Mouse (Mus musculus) telencephalon, adult 2 months (tissue): ENCODE data around the gene Pak6.

Experiments
- DNase-seq: peaks from one replicate; pipeline ENCODE4 v3.0.0-alpha.2; 2011; ENCODE audit warnings: low read depth, low spot score

Gene Pak6

DNA sequence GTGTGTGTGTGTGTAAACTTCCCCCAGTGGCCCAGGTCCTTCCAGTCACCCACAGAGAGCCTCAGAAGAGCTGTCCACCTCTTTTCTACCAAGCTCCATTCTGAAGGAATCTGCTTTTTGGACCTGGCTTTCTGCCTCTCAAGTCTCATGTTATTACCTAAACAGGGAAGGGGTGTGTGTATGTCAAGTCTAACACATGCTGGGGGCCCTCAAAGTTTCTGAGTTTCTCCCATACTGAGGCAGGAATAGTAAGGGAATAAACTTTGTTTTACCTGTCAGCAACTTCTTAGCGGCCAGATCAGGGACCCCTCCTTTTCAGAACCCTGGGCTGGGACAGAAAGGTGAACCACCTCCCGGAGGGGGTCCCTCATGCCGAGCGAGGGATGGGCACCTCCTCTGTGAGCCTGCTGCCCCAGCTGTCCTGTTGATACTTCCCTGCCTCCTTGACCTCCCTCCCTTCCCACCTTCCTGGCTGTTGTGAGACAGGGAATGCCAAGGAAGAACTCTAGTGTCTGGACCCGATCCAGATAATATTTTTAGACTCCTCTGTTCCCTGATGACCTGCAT lies 34.3 kb downstream of the Pak6 start:
- DNase-seq, result no peak

DNA sequence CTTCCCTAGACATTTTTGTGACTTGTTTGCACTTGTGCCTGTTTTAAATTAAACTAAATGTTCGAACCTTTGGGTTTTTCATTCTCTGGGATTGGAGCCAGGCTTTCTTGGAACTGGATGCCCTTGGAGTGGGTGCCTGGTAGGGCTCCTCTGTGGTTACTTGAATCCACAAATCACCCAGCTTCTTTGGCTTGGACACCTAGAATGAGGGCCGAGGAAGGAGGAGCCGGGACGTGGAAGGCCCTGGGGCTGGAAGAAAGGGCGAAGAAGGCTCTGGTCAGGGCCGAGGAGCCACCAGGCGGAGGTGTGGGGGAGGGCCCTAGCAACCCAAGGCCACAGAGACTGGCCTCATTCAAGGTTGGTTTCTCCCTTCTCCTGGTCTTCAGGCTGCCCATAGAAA lies 34.9 kb downstream of the Pak6 start:
- DNase-seq, result no peak

DNA sequence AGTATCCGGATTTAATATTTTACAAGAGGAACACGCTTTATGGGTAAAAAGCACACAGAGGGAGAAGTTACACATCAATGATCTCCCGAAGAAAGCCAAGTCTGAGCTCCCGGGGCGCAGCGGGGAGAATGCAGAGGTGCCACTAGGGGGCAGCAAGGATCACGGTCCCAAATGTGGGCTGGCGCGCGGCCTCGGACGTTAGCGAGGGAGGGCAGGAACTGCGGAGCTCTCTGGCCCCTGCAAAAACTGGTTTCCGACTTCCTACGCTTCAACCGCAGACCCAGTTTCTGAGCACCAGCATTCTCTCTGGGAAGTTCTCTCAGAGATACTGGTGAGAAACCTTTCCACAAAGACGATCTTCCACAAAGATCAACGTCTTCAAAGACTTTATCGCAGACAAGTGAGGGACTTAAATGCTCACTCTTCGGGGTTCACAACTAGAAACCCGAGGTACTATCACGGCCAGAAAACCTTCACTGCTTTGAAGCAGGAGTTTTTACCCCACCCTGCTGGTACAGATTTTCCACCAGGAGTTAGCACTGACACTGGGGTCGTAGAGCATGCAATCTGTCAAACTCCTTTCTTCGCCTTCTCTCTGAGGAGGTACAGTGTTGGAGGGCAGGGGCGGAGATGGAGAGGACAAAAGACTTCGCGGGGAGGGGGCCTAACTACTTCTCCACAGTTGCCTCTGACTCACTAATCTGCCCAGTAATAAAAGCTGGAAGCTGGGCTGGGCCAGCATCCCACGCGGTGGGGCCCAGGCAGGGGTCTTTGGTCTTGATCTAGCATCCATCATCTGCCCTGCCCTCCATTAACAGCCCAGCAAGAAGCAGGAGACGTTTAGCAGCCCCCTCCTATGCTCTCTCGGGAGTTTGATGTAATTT lies 37.3 kb downstream of the Pak6 start:
- DNase-seq, result no peak

DNA sequence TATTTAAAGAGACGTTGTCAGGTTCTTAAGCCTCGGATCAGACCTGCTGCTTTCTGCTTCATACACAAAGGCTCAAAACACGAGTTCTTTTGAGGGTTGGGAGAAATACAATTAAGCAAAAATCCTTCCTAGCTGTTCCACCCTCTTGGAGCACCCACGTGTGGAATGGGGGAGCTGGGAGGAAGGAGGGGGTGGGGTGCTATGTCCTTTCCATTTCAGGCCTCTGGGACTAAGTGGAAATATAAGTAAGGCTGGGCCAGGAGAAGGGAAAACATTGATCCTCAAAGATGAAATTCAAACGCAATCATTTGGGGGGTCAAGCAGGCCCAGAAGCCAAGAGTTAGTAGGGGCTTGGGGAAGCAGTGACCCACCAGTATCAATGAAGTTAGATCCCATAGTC lies 38.1 kb downstream of the Pak6 start:
- no peak for DNase-seq

DNA sequence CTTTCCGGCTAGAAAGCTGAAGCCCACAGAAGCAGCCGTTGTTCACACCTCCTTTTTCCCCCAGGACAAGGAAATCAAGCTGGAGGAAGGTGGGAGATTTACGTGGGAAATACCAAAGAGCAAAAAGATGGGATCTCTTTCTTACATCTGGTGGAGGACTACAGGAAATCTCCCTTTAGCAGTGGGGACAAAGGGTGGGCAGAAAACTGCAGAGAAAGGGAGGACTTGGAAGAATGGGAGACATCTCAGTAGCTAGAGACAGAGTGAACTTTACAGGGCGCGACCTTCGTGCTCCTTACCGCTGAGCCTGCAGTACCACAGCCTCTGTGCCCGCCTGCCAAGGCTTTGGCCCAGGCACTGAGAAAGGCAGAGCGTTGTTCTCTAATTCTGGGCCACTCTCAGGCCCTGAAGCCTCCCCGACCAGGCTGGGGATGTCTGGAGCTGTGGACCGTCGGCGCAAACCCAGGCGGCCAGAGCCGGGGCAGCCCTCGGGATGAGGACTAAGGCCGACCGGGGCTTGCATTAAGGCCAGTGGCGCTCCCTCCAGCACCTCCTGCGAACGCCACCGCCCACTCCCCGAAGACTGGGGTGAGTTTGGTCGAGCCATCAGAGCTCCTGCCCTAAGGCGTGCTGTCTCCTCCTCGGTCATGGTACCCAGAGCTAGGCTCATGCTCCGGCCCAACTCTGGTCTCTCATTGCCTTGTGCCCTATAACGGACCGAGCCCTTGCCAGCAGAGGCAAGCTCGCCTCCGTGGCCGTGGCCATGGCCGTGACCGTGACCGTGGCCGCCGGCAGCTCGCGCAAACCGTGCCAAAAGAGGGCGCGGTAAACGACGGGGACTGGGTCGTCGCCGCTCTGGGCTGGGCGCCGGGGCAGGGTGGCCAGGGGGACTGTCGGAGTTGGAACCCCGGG lies 39.1 kb downstream of the Pak6 start:
- DNase-seq, result no peak

DNA sequence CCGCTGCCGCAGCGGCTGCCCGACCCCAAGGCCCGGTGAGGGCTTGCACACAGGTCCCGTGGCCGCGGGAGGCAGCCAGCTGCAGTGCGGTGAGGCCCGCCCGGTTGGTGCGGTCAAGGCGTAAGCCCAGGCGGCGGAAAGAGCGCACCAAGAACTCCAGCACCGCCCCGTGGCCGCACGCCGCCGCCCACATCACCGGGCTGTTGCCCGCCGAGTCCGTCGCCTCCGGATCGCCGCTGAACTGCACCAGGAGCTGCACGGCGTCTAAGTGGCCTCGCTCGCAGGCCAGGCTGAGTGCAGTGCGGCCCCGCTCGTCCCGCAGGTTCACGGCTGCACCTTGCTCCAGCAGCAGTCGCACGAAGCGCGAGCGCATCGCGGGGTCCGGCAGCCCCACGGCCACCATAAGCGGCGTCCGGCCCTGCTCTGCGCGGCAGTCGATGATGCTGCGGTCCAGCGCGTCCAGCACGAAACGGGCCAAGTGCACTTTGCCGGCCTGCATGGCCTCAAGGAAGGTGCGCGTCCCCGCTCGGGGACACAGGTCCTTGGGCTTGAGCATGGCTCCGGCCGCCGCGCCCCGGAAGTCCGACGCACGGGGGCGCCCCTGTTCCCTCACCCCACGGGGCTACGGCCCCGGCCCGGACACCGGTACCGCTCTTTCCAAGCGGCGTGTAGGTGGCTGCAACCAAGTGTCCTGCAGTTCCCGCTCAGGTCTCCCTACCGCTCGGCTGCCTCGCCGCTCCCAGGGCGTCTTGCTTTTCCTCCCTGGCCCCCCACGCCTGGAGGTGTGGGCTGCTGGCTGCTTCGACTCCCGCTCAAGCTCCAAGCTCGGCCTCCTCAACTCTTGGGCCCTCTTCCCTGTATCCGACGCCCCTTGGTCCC lies 40.0 kb downstream of the Pak6 start:
- no peak for DNase-seq

DNA sequence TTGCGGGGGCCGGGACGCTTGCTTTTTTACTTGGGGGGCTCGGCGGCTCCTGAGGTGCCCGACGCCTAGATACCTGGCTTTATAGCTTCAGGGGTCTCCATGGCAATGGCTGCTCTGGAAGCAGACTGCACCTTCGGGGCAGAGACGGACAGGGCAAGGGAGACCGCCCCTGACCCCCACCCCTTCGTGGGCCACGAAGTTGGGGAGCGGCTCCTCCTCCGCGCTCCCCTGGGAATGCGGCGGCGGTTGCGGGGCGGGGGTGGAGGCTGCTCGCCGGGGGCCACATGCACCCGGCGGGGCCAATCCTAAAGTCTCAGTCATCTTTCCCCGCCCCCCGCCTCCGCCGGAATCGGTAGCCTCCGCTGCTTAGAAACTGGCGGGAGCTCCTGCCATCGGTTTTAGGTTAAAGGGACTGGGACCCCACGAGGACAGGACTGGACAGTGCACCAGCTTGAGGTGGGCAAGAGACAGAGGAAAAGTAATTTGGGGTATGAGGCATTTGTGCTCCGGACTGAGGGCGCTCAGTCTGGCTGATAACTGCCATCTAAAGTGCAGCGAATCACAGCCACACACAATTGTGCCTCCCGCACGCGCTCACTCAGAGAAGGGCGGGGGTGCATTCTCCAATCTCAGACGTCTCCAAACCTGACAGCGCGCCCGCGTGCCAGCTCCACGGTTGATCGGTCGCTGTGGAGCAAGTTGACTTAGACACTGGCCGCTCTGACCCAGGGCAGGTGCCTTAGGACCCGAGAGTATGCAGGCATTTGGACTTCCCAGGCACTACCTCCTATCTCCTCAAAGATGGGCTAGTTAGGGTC lies 41.0 kb downstream of the Pak6 start, which contains the start of gene Ankrd63:
Gene Ankrd63 (minus strand): TSS at position 51 of the 818 bp plus-strand sequence.
- DNase-seq, result no peak

DNA sequence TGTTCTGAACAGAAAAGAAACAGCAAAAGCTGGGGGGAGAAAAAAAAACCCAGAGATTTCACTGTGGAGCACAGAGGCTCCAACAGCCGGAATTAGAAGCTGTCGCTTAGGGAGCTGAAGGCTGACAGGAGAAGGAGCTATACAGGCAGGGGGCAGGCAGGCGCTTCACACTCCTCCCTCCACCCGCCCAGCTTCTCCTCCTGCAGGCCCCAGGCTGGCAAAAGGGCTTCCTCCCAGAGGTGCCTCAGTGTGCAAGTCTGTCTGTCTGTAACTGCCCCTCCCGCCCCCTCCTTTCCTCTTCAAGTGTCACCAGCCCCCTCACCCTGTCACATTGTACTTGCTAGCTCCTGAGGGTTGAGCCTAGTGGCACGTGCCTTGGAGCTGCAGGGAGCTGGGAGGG lies 43.3 kb downstream of the Pak6 start:
- peak; percentile 65 for DNase-seq

DNA sequence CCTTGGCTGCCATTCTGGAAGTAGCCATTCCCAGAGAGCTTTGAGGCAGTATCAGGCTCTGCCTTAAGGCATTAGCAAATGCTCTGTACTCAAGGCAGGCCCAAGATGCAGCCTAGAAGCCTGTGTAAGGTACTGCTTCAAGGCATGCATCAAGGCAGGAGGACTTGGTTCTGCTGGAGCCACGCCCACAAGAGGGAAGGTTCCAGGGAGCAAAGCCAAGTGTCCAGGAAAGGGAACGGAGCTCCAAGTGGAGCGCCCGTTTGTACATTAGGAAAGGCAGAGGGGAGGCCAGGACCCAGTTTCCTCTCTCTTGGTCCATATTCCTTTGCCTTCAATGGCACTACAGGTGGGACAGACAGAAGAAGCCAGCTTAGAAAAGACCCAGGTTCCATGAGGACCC lies 45.4 kb downstream of the Pak6 start:
- DNase-seq, result no peak

DNA sequence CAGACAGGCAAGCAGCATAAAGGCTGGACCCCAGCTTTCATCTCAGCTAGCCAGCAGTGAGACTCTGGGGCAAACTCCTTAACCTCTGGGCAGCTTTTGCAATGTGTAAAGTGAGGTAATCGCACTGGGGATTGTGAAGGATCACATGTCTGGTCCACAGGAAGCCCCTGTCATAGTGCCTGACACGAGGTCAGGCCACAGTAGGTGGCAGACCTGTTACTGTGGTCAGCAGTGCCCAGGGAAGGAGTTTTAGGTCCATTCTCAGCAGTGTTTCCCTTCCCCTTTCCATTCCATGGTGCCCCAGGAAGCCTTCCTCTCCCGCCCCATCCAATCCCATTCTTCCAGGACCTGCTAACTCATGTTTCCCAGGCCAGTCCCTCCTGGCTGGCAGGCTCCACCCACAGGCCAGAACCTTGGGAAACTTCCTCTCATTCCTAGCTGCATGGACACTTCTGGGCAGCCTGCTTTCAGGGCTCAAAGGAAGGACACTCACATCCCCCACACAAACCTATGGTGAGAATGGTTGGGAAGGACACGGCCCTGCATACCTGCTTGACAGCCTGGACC lies 46.6 kb downstream of the Pak6 start:
- no peak for DNase-seq

DNA sequence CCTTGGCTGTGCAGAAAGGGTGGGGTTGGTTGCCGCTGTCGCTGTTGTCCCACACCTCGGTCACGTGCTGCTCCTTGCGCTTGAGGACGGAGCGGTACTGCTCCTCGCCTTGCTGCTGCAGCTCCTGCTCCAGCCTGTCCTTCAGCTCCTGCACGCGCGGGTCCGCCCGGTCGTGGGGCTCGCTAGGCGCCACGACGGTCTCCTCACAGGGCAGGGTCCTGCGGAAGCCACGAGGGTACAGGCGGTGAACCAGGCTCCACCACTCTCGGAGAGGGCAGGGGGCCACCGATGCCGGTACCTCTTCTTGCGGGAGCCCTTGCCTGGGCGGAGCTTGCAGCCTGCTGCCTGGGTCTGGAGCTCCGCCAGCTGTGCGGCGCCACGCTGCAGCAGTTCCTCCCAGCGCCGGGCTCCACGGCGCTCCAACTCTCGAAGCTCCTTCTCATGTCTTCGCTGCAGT lies 48.0 kb downstream of the Pak6 start:
- no peak for DNase-seq

DNA sequence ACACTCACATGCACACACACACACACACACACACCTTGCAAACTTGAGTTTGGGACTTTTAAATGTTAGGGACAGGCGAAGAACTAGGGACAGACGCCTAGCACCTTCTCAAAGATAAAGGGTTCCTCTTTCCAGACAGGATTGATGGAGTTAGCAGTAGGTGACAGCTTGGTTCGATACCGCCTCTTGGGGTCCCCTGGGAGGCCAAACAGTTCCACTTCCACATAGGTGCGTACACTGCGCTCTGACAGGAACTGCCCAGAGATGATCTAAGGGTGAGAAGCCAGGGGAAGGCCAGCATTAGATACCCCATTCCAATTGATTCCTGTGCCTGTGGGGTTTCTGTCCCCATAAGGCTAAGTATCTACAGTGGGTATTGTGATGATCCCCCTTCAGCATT lies 50.5 kb downstream of the Pak6 start:
- no peak for DNase-seq

DNA sequence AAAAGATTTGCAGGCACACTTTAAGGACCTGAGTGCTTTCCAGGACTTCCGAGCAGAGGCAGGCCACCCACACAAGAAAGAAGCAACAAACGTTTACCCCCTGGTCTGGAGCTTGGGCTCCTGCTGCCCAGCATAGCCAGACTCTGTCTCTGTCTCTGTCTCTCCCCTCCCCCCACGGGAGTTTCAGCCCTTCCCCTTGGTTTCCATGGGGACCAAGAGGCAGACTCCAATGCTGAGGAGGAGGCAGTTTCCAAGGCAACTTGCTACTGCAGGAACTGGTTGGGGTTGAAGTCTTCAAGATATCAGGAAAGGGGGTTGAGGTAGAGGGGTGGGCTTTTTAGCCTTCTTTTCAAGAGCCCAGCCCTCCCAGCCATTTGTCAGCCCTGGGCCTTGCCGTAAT lies 51.1 kb downstream of the Pak6 start:
- DNase-seq, result peak; percentile 88

DNA sequence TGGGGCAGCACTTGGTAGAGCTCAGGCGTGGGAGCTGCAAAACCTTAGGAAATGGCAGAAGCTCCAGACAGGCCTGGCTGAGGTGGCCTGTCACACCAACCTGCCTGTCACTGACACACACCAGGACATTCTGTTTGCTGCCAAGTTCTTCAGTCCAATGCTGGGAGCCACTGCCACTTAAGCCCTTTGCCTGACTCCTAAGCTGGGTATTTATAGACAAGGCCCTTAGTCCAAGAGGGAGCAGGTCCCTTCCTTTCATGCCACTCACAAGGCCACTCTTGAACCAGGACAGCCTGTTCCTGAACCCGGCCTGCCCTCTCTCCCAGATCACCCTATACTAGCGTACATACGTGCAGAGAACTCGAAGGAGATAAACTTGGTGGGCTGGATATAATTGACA lies 53.6 kb downstream of the Pak6 start:
- DNase-seq, result no peak

DNA sequence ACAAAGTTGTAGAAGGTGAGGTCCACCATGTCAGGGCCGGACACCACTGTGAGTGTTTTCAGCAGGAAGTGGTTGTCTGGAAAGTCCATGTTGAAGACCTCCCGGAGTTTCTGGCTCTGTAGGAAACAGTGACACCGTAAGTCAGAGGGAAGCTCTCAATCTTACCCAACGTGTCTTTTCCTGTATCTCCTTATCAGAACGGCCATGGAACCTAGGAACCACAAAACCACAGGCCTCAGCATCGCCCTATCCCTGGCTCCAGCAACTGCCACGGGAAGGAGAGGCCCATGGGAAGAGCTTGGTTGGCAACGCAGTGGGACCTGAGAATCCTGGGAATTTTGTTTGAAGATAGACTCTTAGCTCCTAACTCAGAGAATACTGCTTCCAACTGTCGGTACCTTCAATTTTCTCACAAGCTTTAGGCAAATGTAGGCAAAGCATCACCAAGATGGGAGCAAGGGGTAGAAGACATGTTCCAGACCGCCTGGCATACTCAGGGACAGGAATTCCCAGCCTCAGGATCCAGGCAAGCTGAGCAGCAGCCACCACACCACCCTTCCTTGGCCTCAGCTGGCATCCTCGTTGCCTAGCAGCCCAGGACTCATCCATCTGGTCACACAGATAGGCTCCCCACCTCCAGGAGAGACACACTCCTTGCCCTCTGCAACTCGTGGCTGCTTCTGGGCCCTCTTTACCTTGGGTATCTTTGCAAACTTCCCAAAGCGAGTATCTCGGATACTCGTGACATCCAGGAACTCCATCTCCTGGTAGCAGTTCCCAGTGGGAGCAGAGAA lies 60.8 kb downstream of the Pak6 start:
- DNase-seq, result no peak

DNA sequence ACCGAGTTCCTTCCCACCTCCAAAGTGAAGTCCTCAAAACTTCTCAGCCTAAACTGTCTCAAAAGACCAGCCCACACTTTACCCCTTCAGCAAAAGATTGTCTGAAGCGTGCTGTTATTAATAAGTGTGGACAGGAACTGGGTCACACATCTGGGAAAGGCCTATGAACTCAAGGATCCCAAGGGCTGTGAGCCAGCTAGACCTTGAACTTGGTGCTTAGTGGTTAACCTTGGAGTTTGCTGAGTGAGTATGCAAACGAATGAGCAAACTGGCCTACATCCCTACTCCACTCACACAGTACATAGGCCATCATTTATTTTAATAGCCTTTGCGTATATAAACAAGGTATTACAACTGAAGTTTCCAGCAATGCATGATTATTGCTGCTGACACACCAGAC lies 62.4 kb downstream of the Pak6 start:
- DNase-seq, result no peak

DNA sequence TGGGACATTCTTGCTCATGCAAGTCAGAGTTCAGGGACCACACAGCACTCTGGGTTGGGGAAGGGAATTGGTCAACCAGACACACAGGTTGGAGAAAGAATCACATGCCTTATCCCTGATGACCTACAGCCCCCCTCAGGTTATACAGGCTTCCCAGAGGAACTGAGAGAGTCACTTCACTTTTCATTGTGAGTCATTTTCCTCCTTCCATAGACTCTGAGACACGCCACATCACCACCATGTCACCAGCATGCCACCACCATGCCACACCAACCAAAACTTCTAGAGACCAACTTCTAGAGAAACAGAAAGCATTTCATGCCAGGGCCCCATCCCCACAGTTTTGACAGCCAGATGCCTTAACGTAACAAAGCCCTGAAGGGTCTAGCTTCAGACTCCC lies 63.8 kb downstream of the Pak6 start:
- no peak for DNase-seq

DNA sequence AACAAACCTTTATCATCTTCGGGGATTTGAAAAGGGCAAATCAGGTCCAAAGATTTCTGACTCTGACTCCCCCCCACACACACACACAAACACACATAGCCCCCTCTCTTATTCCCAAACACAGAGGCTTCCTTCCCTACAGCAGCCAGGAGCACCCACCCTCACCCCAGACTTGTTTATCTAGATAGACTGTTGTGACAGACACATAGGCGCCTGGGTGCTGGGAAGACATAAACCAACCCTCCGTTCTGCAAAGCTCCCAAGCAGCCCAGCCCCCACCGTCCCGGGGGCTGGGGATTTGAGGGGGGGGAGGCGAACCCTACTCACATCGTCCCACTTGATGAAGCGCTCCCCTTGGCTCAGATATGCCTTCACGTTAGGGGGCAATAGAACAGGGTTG lies 64.8 kb downstream of the Pak6 start:
- DNase-seq, result no peak

DNA sequence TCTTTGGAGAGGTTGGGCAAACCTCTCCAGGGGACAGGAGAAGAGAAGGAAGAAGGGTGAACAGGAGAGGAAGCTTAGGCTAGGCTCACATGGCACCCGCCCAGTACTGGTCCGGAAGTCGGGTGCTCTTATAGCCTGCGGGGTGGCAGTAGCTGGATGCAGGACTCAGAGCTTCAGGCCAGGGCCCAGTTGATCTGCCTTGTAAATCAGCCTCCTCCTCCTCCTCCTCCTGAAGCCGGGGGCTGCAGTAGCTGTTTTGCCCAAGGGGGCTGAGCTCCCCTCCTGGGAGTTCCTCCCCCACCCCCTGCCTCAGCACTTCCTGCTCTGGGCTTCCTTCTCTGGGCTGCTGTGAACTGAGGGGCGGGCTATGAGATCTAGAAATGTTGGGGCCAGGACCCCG lies 65.2 kb downstream of the Pak6 start, which contains the start of gene Plcb2:
Gene Plcb2 (minus strand): TSS at position 102 of the 400 bp plus-strand sequence.
- no peak for DNase-seq
